ENCODE assay signal across 9 mouse cellular contexts in genomic region chr12:85963699-85964098, GRCm38 (mm10).
DNase-seq lines count a peak whose midpoint lies in the region; ATAC-seq and TF ChIP-seq lines count a peak whose summit lies in the region.
"Had no signal": no experiment of that assay in that cellular context is flagged by ENCODE, and none has a peak within 500 bp of the region (broad histone marks: within the 10 kb centered on the region; RNA-seq: fewer than 3 reads in every experiment).

No protein-coding gene starts in this region.

- ATAC-seq in heart, postnatal 0 days (ENCODE audit: insufficient read depth, low read depth) = no peak
- ATAC-seq in megakaryocyte, adult 5-6 weeks (ENCODE audit: poor library complexity, severe bottlenecking) = peak; percentile 56
- ATAC-seq in hindbrain, postnatal 0 days = no peak

- TF ChIP-seq EP300 in heart, postnatal 0 days (IDR thresholded peaks at IDR 0.05; ENCODE audit: low read depth) = no peak

- no peak overlapping the region for H3K4me3 ChIP-seq in heart, postnatal 0 days (ENCODE audit: low read depth, low read length)
- no peak overlapping the region for H3K4me3 ChIP-seq in hindbrain, postnatal 0 days (ENCODE audit: low read length)

- H3K27me3 ChIP-seq in heart, postnatal 0 days (ENCODE audit: control insufficient read depth, insufficient read depth, low read length) = no peaks in the 10 kb centered on the region
- no peaks in the 10 kb centered on the region for H3K27me3 ChIP-seq in hindbrain, postnatal 0 days (ENCODE audit: insufficient read depth, low read length)

- peak; percentile 54 for DNase-seq in adrenal gland, postnatal 10 days
- DNase-seq in adrenal gland, adult 2 months = no peak
- peak; percentile 46 for DNase-seq in 416B (ENCODE audit: low read depth)
- peak; percentile 24 for DNase-seq in heart, postnatal 0 days (ENCODE audit: low spot score)
- DNase-seq in right cerebral cortex, postnatal 36 days (ENCODE audit: low spot score in 2 of 2) = no peak
- DNase-seq in hindbrain, postnatal 0 days (ENCODE audit: low spot score) = no peak
- DNase-seq in cerebellum, adult 8-10 months = no peak

- TF ChIP-seq CTCF in heart, postnatal 0 days (IDR thresholded peaks at IDR 0.05; ENCODE audit: low read depth) = no peak
- TF ChIP-seq CTCF in hindbrain, postnatal 0 days (IDR thresholded peaks at IDR 0.05; ENCODE audit: low read depth) = no peak

- 45% methylated on average over 11 of the region's 11 CpGs for WGBS in heart, postnatal 0 days
- 72% methylated on average over 11 of the region's 11 CpGs for WGBS in hindbrain, postnatal 0 days

- H3K36me3 ChIP-seq in heart, postnatal 0 days (replicated peaks; ENCODE audit: control insufficient read depth, insufficient read depth, low read length) = no peaks in the 10 kb centered on the region
- H3K36me3 ChIP-seq in hindbrain, postnatal 0 days (ENCODE audit: insufficient read depth, low read length) = no peaks in the 10 kb centered on the region; the same call in 1 of the 2 replicates

- H3K4me2 ChIP-seq in heart, postnatal 0 days (ENCODE audit: low read depth, low read length) = no peak overlapping the region
- H3K4me2 ChIP-seq in hindbrain, postnatal 0 days (ENCODE audit: low read depth, low read length) = no peak overlapping the region
- H3K4me2 ChIP-seq: midbrain, embryonic 11.5 days had no signal

- H3K9ac ChIP-seq in heart, postnatal 0 days (replicated peaks; ENCODE audit: low read depth, low read length) = no peak overlapping the region
- no peak overlapping the region for H3K9ac ChIP-seq in hindbrain, postnatal 0 days (replicated peaks; ENCODE audit: low read length)

- no peaks in the 10 kb centered on the region for H3K9me3 ChIP-seq in heart, postnatal 0 days (replicated peaks; ENCODE audit: control insufficient read depth, low read length)
- H3K9me3 ChIP-seq in hindbrain, postnatal 0 days (ENCODE audit: low read length) = no peaks in the 10 kb centered on the region

- H3K27ac ChIP-seq in heart, postnatal 0 days (ENCODE audit: low read depth) = peak overlapping the region; percentile 4; the same call in 1 of the 2 replicates
- H3K27ac ChIP-seq in hindbrain, postnatal 0 days = no peak overlapping the region

- H3K4me1 ChIP-seq in heart, postnatal 0 days (ENCODE audit: control insufficient read depth, insufficient read depth) = peaks cover 19% of the 10 kb centered on the region
- no peaks in the 10 kb centered on the region for H3K4me1 ChIP-seq in hindbrain, postnatal 0 days (ENCODE audit: insufficient read depth, low read length)

Comparison
In these comparisons a context has a peak if more than half of its experiments do, and no peak if none do; other contexts are left out.
1. DNase-seq: peak in adrenal gland, postnatal 10 days (single experiment), 416B (single experiment) and heart, postnatal 0 days (single experiment); none in adrenal gland, adult 2 months (single experiment), right cerebral cortex, postnatal 36 days (0 of 2), hindbrain, postnatal 0 days (single experiment) and cerebellum, adult 8-10 months (single experiment).